Mouse (Mus musculus): ENCODE results near the gene Gm4353. TPM values are rescaled to one million over a fixed set of nuclear protein-coding genes. Genes with fewer than 3 reads are reported as not detected.

Gene Gm4353
- 0.77 and 0.81 TPM in 2 replicates for total RNA-seq (2014; fragmentation: Nextera tagmentation)
- 2.8 and 2.9 TPM in 2 replicates for total RNA-seq (2017)

DNA sequence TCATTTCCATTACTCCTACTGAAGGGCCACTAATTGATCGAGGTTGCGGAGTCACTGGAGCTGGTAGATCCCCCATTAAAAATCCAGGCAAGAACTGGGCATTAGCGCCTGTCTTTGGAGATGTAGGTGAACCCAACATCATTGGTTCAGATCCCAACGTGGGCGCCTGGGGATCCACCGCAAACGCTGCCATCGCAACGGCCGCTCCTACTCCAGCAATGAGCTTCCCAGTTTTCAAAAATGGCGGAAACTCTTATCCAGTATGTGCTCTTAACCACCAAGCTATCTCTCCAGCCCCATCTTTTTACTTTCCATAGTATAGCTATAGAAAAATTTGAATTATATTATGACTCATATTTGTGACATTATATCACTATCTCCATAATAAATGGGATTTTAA lies at the start of gene Gm4353:
Gm4353 (minus strand) TSS at position 270 of the 400 bp plus-strand sequence.
- ATAC-seq (replicated peaks; ENCODE audit: poor library complexity, severe bottlenecking) = peak; percentile 96

DNA sequence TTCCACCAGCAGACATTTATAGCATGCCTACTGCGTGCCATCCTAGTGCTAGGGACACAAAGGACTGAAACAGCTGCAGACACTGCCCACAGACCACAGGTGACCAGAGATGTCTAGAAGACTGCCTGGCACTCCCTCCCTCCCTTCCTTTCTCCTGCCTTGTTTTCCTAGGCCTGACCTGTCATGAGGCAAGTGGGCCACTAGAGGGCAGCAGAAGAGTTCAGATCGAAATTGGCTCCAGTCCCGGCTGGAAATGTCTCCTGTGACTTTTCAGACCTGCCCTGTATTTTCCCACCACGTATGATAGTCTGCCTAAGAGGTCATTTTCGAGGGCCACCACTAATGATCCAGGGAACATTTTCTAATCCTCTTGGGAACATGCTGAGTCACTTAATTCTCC lies 47.6 kb upstream of the Gm4353 start:
- ATAC-seq (replicated peaks; ENCODE audit: poor library complexity, severe bottlenecking) = peak; percentile 69

DNA sequence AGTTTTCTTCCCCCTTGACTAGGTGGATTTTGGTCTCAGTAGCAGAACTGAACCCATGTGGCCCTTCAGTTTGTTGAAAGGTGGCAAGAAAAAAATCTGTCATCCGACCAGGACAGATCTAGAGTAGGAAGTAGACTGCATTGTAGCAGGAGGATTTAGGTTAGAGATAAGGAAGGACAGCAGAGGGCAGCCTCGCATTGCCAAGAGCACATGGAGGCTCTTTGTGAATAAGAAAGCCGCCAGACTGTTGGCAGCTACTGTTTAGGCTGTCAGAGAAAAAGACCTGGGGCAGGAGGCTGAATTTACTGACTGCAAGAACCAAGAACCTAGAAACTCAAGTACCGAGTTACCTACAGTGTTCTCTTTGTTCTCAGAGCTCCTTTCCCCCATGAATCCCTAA lies 47.0 kb upstream of the Gm4353 start:
- 0 out of 2 replicates have a peak, but pooled peaks have one; percentile 31 for ATAC-seq (replicated peaks; ENCODE audit: poor library complexity, severe bottlenecking)

DNA sequence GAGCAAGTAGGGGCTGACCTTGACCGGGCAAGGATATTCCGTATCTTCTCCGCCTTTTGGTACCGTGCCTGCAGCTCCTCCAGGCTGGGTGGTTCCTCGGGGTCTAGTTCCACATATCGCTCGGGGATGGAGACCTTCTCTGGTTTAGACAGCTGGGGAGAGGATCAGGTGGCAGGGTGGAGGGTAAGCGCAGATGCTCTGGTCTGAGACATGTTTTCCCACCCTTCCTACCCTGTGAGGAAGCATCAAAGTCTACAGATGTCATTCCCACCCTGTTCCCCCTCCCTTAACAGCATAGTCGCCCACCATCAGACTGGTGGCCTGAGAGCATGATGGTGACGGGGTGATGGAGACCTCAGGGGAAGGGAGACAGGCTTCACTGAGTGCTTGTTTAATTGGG lies 44.9 kb upstream of the Gm4353 start:
- ATAC-seq (replicated peaks; ENCODE audit: poor library complexity, severe bottlenecking) = no peak

DNA sequence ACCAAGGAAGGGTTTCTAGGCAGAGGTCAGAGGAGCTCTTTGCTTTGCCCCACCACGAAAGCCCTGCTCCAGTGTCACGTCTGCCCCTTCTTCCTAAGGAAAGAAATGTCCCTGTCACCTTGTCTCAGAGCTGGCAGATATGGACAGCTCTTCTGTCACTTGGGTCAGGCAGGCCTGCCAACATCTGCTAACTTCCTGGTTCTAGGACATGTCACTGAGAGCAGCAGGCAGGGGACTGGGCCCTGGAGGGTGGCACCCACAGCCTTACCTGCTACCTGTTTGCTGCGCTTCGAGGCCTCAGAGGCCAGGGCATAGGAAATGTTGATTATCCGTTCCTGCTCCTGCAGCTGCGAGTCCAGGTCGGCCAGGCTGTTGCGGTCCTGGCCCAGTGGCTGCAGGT lies 43.9 kb upstream of the Gm4353 start:
- ATAC-seq (replicated peaks; ENCODE audit: poor library complexity, severe bottlenecking) = no peak

DNA sequence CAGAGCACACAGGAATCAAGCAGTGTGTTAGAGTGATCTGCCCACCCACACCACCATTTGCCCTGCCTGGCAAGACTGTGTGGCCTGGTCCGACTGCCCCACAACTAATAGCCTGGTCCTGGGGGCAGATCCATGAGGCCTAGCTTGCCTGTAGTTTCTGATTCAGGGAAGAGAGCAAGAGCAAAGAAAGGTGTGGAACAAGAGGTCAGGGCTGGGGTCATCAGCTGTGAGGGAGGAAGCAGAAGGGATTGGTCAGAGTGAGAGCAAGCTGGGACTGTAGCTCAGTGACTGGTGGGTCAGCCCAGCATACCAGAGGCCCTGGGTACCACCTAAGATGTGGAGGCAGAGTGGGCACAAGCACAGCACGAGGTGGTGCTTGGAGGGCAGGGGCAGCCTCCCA lies 42.6 kb upstream of the Gm4353 start:
- ATAC-seq (replicated peaks; ENCODE audit: poor library complexity, severe bottlenecking) = no peak

DNA sequence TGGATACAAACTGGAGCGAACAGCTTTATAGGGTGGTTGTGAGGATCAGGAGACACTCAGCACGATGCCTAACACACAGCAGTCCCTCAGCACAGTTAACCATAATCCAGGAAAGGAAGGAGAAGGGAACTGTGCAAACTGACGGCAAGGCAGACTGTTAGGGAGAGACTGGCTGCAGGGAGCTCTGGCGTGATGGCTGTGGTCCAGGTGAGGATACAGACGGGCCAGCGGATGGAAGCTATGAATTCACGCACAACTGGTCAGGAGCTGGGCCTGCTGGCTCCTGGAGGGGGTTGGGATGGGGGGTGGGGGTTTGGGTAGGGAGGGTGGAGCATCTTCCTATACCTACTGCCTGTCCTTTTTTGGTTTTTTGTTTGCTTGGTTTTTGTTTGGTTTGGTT lies 41.2 kb upstream of the Gm4353 start:
- no peak for ATAC-seq (replicated peaks; ENCODE audit: poor library complexity, severe bottlenecking)

DNA sequence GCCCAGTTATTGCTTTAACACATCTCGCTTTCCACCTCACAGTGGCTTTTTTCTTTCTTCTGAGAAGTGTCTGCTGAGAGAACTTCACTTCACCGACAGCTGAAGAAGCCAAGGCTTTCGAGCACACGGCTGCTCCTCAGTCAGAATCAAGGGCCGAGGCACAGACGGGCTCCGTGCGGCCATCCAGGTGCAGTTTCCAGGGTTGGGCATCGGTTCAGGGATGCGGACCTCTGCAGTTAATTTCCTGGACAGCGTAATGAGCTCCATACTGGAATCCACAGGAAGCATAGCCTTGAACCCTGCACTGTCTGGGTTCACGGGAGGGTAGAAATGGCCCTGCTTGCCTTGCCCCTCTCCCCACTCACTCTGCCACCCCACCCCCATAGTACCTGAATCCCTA lies 39.6 kb upstream of the Gm4353 start:
- ATAC-seq (replicated peaks; ENCODE audit: poor library complexity, severe bottlenecking) = no peak

DNA sequence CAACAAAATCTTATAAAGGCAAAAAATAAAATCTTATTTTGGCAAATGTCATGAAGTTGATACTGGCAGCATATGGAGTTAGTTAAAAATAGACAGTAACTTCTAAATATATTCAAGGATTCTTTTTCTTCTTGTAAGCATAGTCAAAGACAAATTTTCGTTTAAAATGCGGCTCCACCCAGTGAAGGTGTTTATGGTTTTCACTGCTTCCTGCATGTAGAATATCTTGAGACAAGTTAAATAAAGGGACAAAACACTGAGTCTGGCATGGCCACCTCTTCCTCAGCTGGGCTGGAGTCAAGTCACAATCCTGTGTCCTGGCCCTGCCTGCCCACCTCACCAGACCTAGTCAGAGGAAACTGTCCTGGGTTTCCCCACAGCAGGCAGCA lies 39.2 kb upstream of the Gm4353 start:
- ATAC-seq (replicated peaks; ENCODE audit: poor library complexity, severe bottlenecking) = no peak

DNA sequence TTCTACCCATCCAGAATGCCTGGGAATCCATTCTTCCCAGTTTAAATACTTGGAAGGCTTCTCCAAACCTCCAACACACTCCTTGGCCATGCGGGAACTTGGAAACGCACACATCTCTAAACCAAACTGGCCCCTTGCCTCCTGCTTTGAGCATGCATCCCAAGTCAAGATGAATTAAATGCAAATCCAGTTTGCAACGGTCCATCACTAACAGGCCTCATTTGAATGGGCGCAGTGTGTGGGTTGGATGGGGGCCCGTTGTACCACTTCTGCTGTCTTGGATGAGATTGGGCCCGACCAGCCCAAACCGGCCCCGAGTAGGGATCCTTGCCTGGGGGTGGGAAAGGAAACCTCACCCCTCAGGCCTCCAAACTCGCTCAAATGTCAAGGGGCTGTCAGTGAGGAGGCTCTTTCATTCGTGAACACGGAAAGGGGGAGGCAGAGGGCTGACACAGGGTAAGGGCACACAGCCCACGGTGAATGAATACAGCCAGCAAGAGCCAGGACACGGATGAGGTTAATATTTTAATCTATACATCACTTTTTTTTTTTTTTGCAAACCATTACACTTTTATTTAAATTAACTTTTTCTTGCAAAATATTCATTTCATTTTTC lies 38.7 kb upstream of the Gm4353 start:
- no peak for ATAC-seq (replicated peaks; ENCODE audit: poor library complexity, severe bottlenecking)

DNA sequence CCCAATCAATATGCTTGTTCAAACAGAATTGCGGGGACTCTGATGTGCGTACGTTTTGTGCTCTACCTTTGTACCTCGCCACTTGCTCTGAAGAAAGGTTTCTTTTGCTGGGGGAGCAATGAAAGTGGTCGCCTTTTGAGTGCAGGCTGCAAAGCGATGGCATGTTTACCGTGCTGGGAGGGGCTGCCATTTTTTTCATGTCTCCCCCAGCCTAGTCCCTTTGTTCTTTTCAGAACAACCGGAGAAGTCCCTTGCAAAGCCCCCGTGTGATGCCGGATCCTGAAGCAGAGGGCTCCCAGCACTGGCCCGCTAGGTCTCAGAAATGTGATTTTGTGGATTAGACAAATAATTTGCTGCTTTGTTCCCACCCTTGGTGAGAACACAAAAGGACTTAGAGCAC lies 36.8 kb upstream of the Gm4353 start:
- ATAC-seq (replicated peaks; ENCODE audit: poor library complexity, severe bottlenecking) = no peak

DNA sequence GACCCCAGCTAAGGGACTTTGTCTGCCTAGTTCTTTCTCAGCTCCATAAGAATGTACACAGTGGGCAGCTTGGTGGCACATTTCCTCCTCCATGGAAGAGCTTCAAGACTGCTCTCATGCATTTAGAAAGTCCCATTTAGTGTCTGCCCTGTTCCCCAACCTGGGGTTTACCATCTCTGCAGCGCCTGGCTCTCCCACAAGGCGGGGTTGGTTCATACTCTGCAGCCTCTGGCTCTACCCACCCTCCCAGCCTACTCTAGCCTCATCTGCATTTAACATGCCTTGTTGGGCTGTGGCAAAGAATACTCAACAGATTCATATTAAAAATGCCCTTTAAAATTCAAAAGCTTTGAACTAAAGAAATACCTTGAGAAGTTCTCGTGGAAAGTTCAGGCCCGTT lies 36.3 kb upstream of the Gm4353 start:
- ATAC-seq (replicated peaks; ENCODE audit: poor library complexity, severe bottlenecking) = no peak

DNA sequence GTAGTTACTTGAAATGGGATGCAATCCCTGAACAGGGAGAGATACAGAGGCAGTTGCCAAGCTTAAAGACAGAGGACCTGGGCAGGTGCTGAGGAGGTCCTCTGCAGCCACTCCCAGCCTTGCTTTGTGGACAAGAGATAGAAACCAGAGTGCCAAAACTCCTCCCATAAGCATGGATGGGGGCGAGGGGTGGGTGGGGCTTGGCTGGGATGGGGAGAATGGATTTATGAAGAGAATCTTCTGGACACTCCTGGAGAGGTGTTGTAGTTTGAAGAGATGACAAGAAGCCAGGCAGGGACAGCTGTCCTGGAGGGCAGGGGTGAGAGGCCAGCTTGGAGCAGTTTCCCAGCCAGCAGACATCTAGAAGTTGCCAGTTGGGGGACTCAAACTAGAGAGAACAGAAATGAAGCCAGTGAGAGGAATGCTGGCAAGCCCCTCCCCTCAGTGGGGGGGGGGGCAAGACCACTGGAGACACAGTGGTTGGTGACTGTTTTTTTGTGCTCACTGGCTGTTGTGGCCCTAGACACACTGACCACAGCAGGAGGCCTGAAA lies 34.9 kb upstream of the Gm4353 start:
- ATAC-seq (replicated peaks; ENCODE audit: poor library complexity, severe bottlenecking) = no peak

DNA sequence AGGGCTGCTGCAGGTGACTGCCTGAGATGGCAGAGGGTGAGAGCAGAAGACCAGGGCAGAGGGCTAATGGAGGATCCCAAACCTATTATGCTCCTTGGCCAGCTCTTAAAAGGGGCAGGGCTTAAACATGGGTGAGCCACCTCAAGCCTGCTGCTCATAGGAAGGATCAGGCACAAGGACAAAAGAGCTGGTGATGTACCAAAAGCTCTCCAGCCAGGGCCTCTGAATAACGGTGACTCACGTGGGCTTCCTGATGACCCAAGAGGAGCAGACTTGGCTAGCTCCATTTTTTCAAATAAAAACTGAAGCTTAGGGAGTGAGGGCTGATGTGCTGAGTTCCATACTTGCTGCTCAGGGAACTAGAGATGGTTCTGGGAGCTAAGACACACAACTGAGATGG lies 31.6 kb upstream of the Gm4353 start:
- no peak for ATAC-seq (replicated peaks; ENCODE audit: poor library complexity, severe bottlenecking)

DNA sequence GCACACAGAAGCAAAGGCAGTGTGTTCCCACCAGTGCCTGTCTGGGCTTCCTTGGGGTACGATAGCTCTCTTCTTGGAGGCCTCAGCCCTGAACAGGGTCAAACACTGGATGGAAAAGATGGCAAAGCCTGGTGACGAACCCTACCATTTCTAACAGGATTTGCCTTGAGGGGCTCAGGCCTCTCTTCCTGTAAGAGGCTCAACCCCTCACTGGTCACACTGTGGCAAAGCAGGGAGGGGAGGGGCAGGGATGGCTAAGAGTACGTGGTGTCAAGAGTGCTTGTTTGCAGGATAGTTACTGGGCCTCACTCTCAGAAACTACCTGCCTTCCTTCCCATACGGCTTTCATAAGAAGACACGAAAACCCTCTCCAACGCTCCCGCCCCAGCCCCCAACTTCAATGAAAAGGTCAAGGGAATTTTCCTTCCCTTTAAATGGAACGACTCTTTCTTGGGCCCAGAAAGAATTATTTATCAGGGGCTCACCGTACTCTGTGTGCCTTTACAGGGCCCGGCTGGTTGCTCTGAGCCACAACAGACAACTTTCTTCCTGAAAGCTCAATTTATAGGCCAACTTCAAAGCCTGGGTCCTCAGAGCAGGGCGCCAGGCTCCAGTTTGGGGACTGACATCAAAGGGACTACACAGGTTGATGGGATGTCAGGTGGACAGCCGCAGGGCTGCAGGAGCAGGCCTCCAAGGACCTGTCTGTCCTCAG lies 30.9 kb upstream of the Gm4353 start:
- ATAC-seq (replicated peaks; ENCODE audit: poor library complexity, severe bottlenecking) = no peak

DNA sequence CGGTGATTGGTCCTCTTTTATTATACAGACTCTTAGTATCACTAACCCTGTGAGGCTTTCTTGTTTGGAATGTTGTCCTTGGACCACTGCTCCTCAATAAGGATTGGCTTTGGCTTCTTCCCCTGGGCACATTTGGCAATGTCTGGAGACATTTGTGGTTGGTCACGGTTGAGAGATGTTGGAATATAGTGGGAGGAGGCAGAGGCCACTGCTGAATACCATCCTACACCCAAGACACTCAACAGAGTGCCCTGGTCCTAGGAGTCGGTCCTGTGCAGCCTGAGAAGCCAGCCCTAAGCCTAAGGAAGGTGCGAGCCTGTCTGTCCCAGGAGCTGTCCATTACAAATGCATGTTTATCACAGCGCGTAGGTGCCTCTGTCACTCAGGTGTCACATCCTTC lies 27.1 kb upstream of the Gm4353 start:
- ATAC-seq (replicated peaks; ENCODE audit: poor library complexity, severe bottlenecking) = no peak

DNA sequence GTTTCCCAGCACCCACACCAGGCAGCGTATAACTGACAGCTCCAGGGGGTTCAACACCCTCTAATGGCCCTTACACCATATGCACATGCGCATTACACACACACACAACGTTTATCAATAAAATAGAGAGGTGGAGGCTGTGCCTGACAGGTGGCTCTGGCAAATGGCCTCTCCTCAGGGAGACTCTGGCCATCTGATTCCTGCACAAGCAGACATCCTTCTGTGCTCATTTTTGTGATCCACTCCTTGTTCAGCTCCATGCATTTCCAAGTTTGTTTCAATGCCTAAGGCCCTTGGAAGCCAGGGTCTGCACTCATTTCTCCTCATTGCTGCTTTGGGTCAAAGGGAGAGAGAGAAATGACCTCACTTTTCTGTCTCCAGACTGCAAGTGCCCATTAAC lies 26.2 kb upstream of the Gm4353 start:
- no peak for ATAC-seq (replicated peaks; ENCODE audit: poor library complexity, severe bottlenecking)

DNA sequence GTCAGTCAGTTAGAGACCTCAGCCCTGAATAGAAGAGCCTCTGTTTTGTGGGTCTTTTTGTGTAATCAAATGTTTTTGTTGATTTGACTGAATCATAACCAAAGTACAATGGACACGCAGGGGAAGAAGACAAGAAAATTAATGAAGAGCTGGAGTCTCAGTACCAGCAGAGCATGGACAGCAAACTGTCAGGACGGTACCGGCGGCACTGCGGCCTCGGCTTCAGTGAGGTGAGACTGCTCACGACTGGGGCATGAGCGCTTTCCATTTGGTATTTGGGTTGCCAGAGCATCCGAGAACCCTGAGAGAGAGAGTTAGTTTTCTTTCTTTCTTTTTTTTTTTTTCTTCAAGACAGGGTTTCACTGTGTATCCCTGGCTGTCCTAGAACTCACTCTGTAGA lies 18.7 kb upstream of the Gm4353 start:
- ATAC-seq (replicated peaks; ENCODE audit: poor library complexity, severe bottlenecking) = no peak

DNA sequence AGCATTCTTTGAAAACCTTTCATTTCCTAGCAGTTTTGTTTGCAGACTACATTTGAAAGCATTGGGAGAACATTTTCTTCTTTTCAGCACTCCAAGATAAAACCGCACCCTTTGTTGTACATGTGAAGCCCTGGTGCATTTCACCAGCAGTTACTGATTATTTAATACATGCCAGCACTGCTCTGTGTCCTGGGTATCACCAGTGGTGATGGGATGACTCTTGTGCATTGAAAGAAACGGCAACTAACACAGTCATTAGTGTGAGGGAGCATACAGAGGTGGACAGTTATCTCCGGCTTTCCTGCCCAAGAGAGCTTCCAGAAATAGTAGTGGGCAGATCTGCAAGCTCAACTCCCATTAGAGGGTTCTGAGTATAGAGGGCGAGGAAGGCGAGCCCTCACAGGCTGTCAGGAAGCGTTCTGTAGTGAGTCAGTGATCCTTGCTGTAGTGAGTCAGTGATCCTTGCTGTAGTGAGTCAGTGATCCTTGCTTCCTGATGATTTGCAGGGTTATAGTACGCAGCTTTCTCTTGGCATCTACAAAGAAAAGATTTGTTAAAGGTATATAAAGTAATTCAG lies 15.6 kb upstream of the Gm4353 start:
- ATAC-seq (replicated peaks; ENCODE audit: poor library complexity, severe bottlenecking) = no peak

DNA sequence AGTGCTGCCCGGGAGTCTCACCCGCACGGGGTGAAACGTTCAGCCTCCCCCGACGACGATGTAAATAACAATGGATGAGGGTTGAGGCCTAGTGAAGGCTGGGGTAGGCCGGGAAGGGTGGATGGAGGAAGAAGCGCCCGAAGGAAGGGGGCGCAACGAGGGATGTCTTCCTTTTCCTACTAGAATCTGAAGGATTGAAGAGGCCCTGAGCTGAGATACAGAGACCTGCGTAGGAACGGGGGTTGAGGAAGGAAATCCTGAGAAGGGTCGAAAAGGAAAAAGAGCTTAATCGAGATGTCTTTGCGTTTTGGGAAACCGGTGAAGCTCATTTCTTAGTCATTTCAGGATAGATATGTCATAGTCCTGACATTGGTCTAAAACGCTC lies 9.0 kb upstream of the Gm4353 start:
- peak; percentile 74 for ATAC-seq (replicated peaks; ENCODE audit: poor library complexity, severe bottlenecking)

DNA sequence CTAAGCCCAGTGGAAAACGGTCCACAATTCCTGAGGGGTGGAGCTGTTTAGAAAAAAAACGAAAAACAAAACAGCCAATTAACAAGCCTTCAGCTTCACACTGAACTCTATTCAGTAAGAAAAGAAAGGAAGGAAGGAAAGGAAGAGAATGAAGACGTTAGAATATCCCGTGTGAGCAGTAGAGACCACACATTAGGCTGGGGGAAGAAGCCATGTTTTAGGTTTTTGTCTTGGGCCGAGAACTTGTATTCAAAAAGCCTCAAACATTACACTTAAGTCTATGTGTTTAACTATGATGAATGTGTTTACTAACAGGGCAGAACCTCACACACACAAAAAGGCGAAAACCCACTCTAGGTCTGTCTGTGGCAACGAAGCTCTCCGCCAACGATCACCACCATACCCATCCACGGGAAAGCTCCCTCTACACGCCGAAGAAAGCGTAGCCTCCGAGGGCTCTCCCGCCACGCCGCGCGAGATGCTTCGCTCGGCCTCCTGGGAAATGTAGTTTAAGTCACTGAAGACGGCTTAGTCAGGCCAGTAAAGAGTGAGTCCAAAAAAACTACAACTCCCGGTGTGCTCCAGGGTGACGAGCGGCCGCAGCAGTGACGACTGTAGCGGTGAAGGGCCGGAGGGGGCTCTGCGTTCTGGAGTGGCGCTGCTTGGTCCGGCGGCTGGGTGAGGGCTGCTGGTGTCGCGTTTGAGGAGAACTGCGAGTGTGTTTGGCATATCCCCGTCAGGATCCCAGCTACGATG lies 8.5 kb upstream of the Gm4353 start:
- ATAC-seq (replicated peaks; ENCODE audit: poor library complexity, severe bottlenecking) = peak; percentile 95

Measured in granulocyte monocyte progenitor cell, adult 5-6 weeks (primary cell).